Mouse (Mus musculus) stomach, postnatal 0 days (tissue): Measurements from ENCODE around the gene Mta2. TPM values are rescaled to one million over a fixed set of nuclear protein-coding genes. Genes with fewer than 3 reads are reported as not detected.

Experiments
- ATAC-seq: fragments of 200-750 bp; cut with Nextera tagmentation; 2 replicates; pipeline ENCODE4 v1.8.0; 2017; ENCODE audit not compliant: low FRiP score, low TSS enrichment
- DNase-seq: peaks from one replicate; pipeline ENCODE4 v3.0.0-alpha.2; 2016; ENCODE audit warnings: low spot score
- H3K27ac ChIP-seq: fragments of 300-500 bp; sonication (generic); replicated peaks from 2 replicates; pipeline ENCODE4 v1.5.1; 2014; ENCODE audit warnings: mild to moderate bottlenecking, control low read depth
- H3K27me3 ChIP-seq: fragments of 300-500 bp; sonication (generic); 2 replicates; pipeline ENCODE4 v1.6.1; 2014; ENCODE audit warnings: low read length; ENCODE audit not compliant: control insufficient read depth, insufficient read depth
- H3K36me3 ChIP-seq: fragments of 300-500 bp; sonication (generic); 2 replicates; pipeline ENCODE4 v1.6.1; 2014; ENCODE audit warnings: low read length, mixed read lengths; ENCODE audit not compliant: control insufficient read depth, insufficient read depth
- H3K4me1 ChIP-seq: fragments of 300-500 bp; sonication (generic); replicated peaks from 2 replicates; pipeline ENCODE4 v1.6.1; 2014; ENCODE audit warnings: antibody characterized with exemption; ENCODE audit not compliant: control insufficient read depth, insufficient read depth
- H3K4me2 ChIP-seq: fragments of 300-500 bp; sonication (generic); replicated peaks from 2 replicates; pipeline ENCODE4 v1.6.1; 2014; ENCODE audit warnings: low read depth, mild to moderate bottlenecking, control low read depth, moderate library complexity
- H3K4me3 ChIP-seq: fragments of 300-500 bp; sonication (generic); 2 replicates; pipeline ENCODE4 v1.5.1; 2014; ENCODE audit warnings: low read depth, low read length, control low read depth
- H3K9ac ChIP-seq: fragments of 300-500 bp; sonication (generic); 2 replicates; pipeline ENCODE4 v1.6.1; 2014; ENCODE audit warnings: mild to moderate bottlenecking, low read length, control low read depth, mixed read lengths
- H3K9me3 ChIP-seq: fragments of 300-500 bp; sonication (generic); 2 replicates; pipeline ENCODE4 v1.6.1; 2016; ENCODE audit warnings: low read length; ENCODE audit not compliant: control insufficient read depth
- CTCF ChIP-seq: IDR thresholded peaks from 2 replicates; pipeline ENCODE4 v1.5.1; 2016; ENCODE audit warnings: antibody characterized with exemption, low read depth, mild to moderate bottlenecking, moderate library complexity
- EP300 ChIP-seq: optimal IDR thresholded peaks from 2 replicates; pipeline ENCODE3; 2016; ENCODE audit warnings: antibody characterized with exemption
- WGBS: fragments of 180-500 bp; shearing (Covaris S2); extraction: QIAGEN DNeasy Blood & Tissue Kit; methylation state at CpG from one replicate; pipeline ENCODE4 v1.1.7; 2014; 5-methylcytosine and 5-hydroxymethylcytosine counted together
- polyA plus RNA-seq: library from polyadenylated mRNA; unstranded; fragments of >200 nt; fragmentation: Nextera tagmentation; extraction: Ambion mirVana; gene quantifications from 2 replicates; pipeline ENCODE4 v1.2.1, GENCODE M21; 2015

Mta2 gene
- polyA plus RNA-seq, 1 experiment from 2014 or later = 68.0 TPM

- Histone ChIP-seq H3K9ac (peak overlapping the region; percentile 88), H3K4me1 (peaks cover 6% of the 10 kb centered on the region; the same call in 1 of the 2 replicates), H3K27ac (0 out of 2 replicates have a peak overlapping the region, but pooled peaks have one; percentile 93), H3K4me2 (peak overlapping the region; percentile 90), H3K27me3 (no peaks in the 10 kb centered on the region), H3K36me3 (peaks cover 16% of the 10 kb centered on the region; the same call in 1 of the 2 replicates), H3K4me3 (peak overlapping the region; percentile 81), H3K9me3 (no peaks in the 10 kb centered on the region)
- no peak for TF ChIP-seq CTCF
- TF ChIP-seq EP300 = no peak
- ATAC-seq (no peak), DNase-seq (no peak)
- 79% methylated on average over 7 of the region's 7 CpGs for WGBS
Measured at GRCm38 (mm10) chr19:8930771-8931170, 10.9 kb upstream of the Mta2 start.

- DNase-seq (no peak), ATAC-seq (no peak)
- Histone ChIP-seq H3K27me3 (no peaks in the 10 kb centered on the region), H3K4me3 (no peak overlapping the region), H3K9me3 (no peaks in the 10 kb centered on the region), H3K36me3 (peaks cover 15% of the 10 kb centered on the region), H3K4me1 (no peaks in the 10 kb centered on the region), H3K9ac (no peak overlapping the region), H3K4me2 (no peak overlapping the region), H3K27ac (no peak overlapping the region)
- TF ChIP-seq EP300 (no peak), CTCF (no peak)
- 89% methylated on average over 2 of the region's 2 CpGs for WGBS
Measured at GRCm38 (mm10) chr19:8936736-8937135, 4.9 kb upstream of the Mta2 start.

GRCm38 (mm10) chr19:8940526-8941133 is 1.0 kb upstream of the Mta2 start:
- WGBS = 79% methylated on average over 15 of the region's 15 CpGs
- Histone ChIP-seq H3K9ac (no peak overlapping the region), H3K4me3 (no peak overlapping the region), H3K36me3 (peaks cover 12% of the 10 kb centered on the region), H3K4me1 (0 out of 2 replicates have a peak, but pooled peaks cover 2% of the 10 kb centered on the region), H3K27me3 (no peaks in the 10 kb centered on the region), H3K4me2 (peak overlapping the region; percentile 71), H3K27ac (no peak overlapping the region), H3K9me3 (no peaks in the 10 kb centered on the region)
- ATAC-seq (no peak), DNase-seq (no peak)
- TF ChIP-seq CTCF (no peak), EP300 (no peak)

GRCm38 (mm10) chr19:8941136-8941514 is 550 bp upstream of the Mta2 start:
- WGBS = 43% methylated on average over 10 of the region's 10 CpGs

GRCm38 (mm10) chr19:8942276-8942964 is 745 bp downstream of the Mta2 start:
- TF ChIP-seq EP300 (no peak), CTCF (no peak)
- H3K36me3 ChIP-seq = peaks cover 24% of the 10 kb centered on the region
- no peaks in the 10 kb centered on the region for H3K27me3 ChIP-seq
- no peaks in the 10 kb centered on the region for H3K9me3 ChIP-seq
- ATAC-seq = peak; percentile 61
- peak overlapping the region; percentile 98 for H3K9ac ChIP-seq
- DNase-seq = peak; percentile 71
- H3K4me3 ChIP-seq = peak overlapping the region; percentile 91
- H3K4me2 ChIP-seq = peak overlapping the region; percentile 71
- WGBS = under 1% methylated on average over 41 of the region's 46 CpGs
- 0 out of 2 replicates have a peak, but pooled peaks cover 2% of the 10 kb centered on the region for H3K4me1 ChIP-seq
- H3K27ac ChIP-seq = peak overlapping the region; percentile 99

More at GRCm38 (mm10) chr19:8941136-8941514, 550 bp upstream of the Mta2 start:
- peak overlapping the region; percentile 58 for H3K27ac ChIP-seq
- DNase-seq (no peak), ATAC-seq (no peak)
- peak overlapping the region; percentile 71 for H3K4me2 ChIP-seq
- 0 out of 2 replicates have a peak, but pooled peaks cover 2% of the 10 kb centered on the region for H3K4me1 ChIP-seq
- no peaks in the 10 kb centered on the region for H3K9me3 ChIP-seq
- no peaks in the 10 kb centered on the region for H3K27me3 ChIP-seq
- peak overlapping the region; percentile 65 for H3K9ac ChIP-seq
- H3K36me3 ChIP-seq = peaks cover 15% of the 10 kb centered on the region
- no peak for TF ChIP-seq CTCF
- TF ChIP-seq EP300 = no peak
- H3K4me3 ChIP-seq = peak overlapping the region; percentile 91

- peak overlapping the region; percentile 99; the same call in 1 of the 2 replicates for H3K27ac ChIP-seq
- no peaks in the 10 kb centered on the region for H3K9me3 ChIP-seq
- H3K4me2 ChIP-seq = peak overlapping the region; percentile 71
- H3K4me3 ChIP-seq = peak overlapping the region; percentile 91
- H3K4me1 ChIP-seq = 0 out of 2 replicates have a peak, but pooled peaks cover 2% of the 10 kb centered on the region
- DNase-seq = no peak
- H3K9ac ChIP-seq = peak overlapping the region; percentile 98
- peaks cover 26% of the 10 kb centered on the region for H3K36me3 ChIP-seq
- ATAC-seq = no peak
- no peak for TF ChIP-seq EP300
- no peak for TF ChIP-seq CTCF
- no peaks in the 10 kb centered on the region for H3K27me3 ChIP-seq
- 39% methylated on average over 2 of the region's 2 CpGs for WGBS
Measured at GRCm38 (mm10) chr19:8943047-8943446, 1.4 kb downstream of the Mta2 start.
